Mouse (Mus musculus): ENCODE data around the gene Tmem223.
"Not testable (repeated sequence)": the region's sequence is repeated elsewhere in the genome, so short reads cannot be mapped to it uniquely, and the experiment has no call there.

Gene Tmem223

GRCm38 (mm10) chr19:8770567-8771270 is at the start of gene Tmem223:
Tmem223 (plus strand) TSS chr19:8770996.
- peak; percentile 90 for DNase-seq (ENCODE audit: low read depth, low spot score)

GRCm38 (mm10) chr19:8721378-8721777 is 49.4 kb upstream of the Tmem223 start:
- no peak for DNase-seq (ENCODE audit: low read depth, low spot score)

GRCm38 (mm10) chr19:8722021-8722420 is 48.8 kb upstream of the Tmem223 start:
- no peak for DNase-seq (ENCODE audit: low read depth, low spot score)

GRCm38 (mm10) chr19:8722559-8722906 is 48.3 kb upstream of the Tmem223 start:
- no peak for DNase-seq (ENCODE audit: low read depth, low spot score)

GRCm38 (mm10) chr19:8722907-8723573 is 47.8 kb upstream of the Tmem223 start, which contains the start of gene Slc3a2:
Slc3a2 (minus strand) TSS chr19:8723369.
- peak; percentile 99 for DNase-seq (ENCODE audit: low read depth, low spot score)

- peak; percentile 60 for DNase-seq (ENCODE audit: low read depth, low spot score)
Measured at GRCm38 (mm10) chr19:8723574-8724346, 47.0 kb upstream of the Tmem223 start.

GRCm38 (mm10) chr19:8724392-8724791 is 46.4 kb upstream of the Tmem223 start:
- DNase-seq (ENCODE audit: low read depth, low spot score), result no peak

- no peak for DNase-seq (ENCODE audit: low read depth, low spot score)
Measured at GRCm38 (mm10) chr19:8725081-8725613, 45.6 kb upstream of the Tmem223 start.

GRCm38 (mm10) chr19:8726609-8727390 is 44.0 kb upstream of the Tmem223 start:
- no peak for DNase-seq (ENCODE audit: low read depth, low spot score)

- DNase-seq (ENCODE audit: low read depth, low spot score), result no peak
Measured at GRCm38 (mm10) chr19:8727495-8728114, 43.2 kb upstream of the Tmem223 start.

- DNase-seq (ENCODE audit: low read depth, low spot score), result not testable (repeated sequence)
Measured at GRCm38 (mm10) chr19:8728335-8729099, 42.3 kb upstream of the Tmem223 start.

- no peak for DNase-seq (ENCODE audit: low read depth, low spot score)
Measured at GRCm38 (mm10) chr19:8734334-8734733, 36.5 kb upstream of the Tmem223 start.

- DNase-seq (ENCODE audit: low read depth, low spot score), result peak; percentile 94
Measured at GRCm38 (mm10) chr19:8735389-8736159, 35.2 kb upstream of the Tmem223 start, which contains the start of gene Wdr74. Wdr74 (plus strand) TSS chr19:8735827.

- DNase-seq (ENCODE audit: low read depth, low spot score), result no peak
Measured at GRCm38 (mm10) chr19:8736160-8736467, 34.7 kb upstream of the Tmem223 start.

- DNase-seq (ENCODE audit: low read depth, low spot score), result no peak
Measured at GRCm38 (mm10) chr19:8738911-8739310, 31.9 kb upstream of the Tmem223 start.

- no peak for DNase-seq (ENCODE audit: low read depth, low spot score)
Measured at GRCm38 (mm10) chr19:8739646-8740045, 31.1 kb upstream of the Tmem223 start.

GRCm38 (mm10) chr19:8740603-8741002 is 30.2 kb upstream of the Tmem223 start, which contains the start of gene 1700092M07Rik:
1700092M07Rik (plus strand) TSS chr19:8740718.
- no peak for DNase-seq (ENCODE audit: low read depth, low spot score)

GRCm38 (mm10) chr19:8741243-8741869 is 29.4 kb upstream of the Tmem223 start, which contains the start of gene Stx5a:
Stx5a (plus strand) TSS chr19:8741413.
- peak; percentile 99 for DNase-seq (ENCODE audit: low read depth, low spot score)

- DNase-seq (ENCODE audit: low read depth, low spot score), result peak; percentile 34
Measured at GRCm38 (mm10) chr19:8742176-8742575, 28.6 kb upstream of the Tmem223 start.
